Mouse (Mus musculus) lung, adult 2 months (tissue): ENCODE measurements around the gene Sult4a1. TPM values are rescaled to one million over a fixed set of nuclear protein-coding genes. Genes with fewer than 3 reads are reported as not detected.

Experiments used
- DNase-seq: peaks from one replicate; pipeline ENCODE4 v3.0.0; 2022
- H3K4me1 ChIP-seq: fragments of 200-500 bp; 2 replicates; pipeline ENCODE4 v1.6.1; 2011; ENCODE audit warnings: low read length; ENCODE audit not compliant: control insufficient read depth, insufficient read depth
- H3K4me3 ChIP-seq: fragments of 200-500 bp; replicated peaks from 2 replicates; pipeline ENCODE3; 2011; ENCODE audit warnings: low read depth, mild to moderate bottlenecking, control low read depth, low read length; ENCODE audit errors: extremely low read depth
- CTCF ChIP-seq: fragments of 200-500 bp; IDR thresholded peaks from 2 replicates; pipeline ENCODE4 v1.5.1; 2011; ENCODE audit warnings: mild to moderate bottlenecking, low read length, control low read depth; ENCODE audit not compliant: insufficient read depth
- POLR2A ChIP-seq: fragments of 200-500 bp; IDR thresholded peaks from 2 replicates; pipeline ENCODE4 v1.6.1; 2011; ENCODE audit warnings: low read depth, mild to moderate bottlenecking, control low read depth, low read length, borderline replicate concordance; ENCODE audit errors: extremely low read depth
- WGBS: fragments of 180-500 bp; shearing (Covaris S2); methylation state at CpG from one replicate; pipeline ENCODE4 v1.1.7; 2018; 5-methylcytosine and 5-hydroxymethylcytosine counted together
- polyA plus RNA-seq: library from polyadenylated mRNA; depleted of rRNA; stranded (reverse); fragments of >200 nt; gene quantifications from 2 replicates; pipeline ENCODE4 v1.2.3, GENCODE M21; 2012; rRNA removed

Sult4a1 gene
- polyA plus RNA-seq, 1 experiment: 0.69 TPM

GRCm38 (mm10) chr15:84056083-84056482 lies 49.5 kb downstream of the Sult4a1 start:
- Histone ChIP-seq H3K4me3 (no peak overlapping the region), H3K4me1 (no peaks in the 10 kb centered on the region)
- 66% methylated on average over 5 of the region's 5 CpGs for WGBS
- no peak for DNase-seq
- TF ChIP-seq CTCF (no peak), POLR2A (no peak)

DNA sequence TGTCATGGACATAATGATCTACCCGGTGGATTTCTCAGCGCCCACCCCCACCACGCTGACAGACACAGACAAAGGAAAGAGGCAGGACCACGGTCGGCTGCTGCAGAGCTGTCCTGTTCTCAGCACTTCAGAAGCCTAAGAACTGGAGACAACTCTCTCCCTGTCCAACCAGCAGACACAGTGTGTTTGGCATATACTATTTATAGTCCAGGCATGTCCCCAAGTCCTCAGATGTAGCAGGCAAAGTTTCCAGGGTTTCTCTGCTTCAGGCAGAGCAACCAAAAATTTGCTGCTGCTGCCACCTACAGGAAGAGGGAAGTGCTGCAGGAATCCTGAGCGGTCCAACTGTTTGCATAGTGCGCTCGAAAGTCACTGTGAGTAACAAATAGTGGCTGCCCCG lies 51.7 kb downstream of the Sult4a1 start:
- Histone ChIP-seq H3K4me1 (no peaks in the 10 kb centered on the region), H3K4me3 (no peak overlapping the region)
- peak; percentile 83 for TF ChIP-seq CTCF
- no peak for TF ChIP-seq POLR2A
- WGBS: 26% methylated on average over 9 of the region's 9 CpGs
- peak; percentile 61 for DNase-seq

DNA sequence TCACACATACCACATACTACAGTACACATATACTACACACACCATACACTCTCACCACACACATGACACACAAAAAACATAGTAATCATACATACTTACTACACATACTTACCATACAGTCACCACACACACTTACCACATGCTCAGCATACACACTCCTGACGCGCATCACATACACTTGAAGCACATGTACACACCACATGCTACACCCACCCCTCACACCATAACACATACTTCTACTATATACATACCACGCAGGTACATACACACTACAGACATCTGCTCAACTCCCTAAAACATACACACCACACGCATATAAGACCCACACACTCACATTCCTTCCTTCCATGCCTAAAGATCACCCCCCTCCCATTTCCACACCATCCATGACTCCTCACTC lies 52.3 kb downstream of the Sult4a1 start:
- WGBS: 93% methylated on average over 4 of the region's 4 CpGs
- H3K4me1 ChIP-seq: no peaks in the 10 kb centered on the region
- H3K4me3 ChIP-seq: no peak overlapping the region
- TF ChIP-seq CTCF: no peak
- TF ChIP-seq POLR2A: no peak
- no peak for DNase-seq

- 61% methylated on average over 9 of the region's 9 CpGs for WGBS
- no peak for DNase-seq
- Histone ChIP-seq H3K4me1 (no peaks in the 10 kb centered on the region), H3K4me3 (no peak overlapping the region)
- TF ChIP-seq POLR2A: no peak
- no peak for TF ChIP-seq CTCF
Observed at GRCm38 (mm10) chr15:84052390-84052789, 53.2 kb downstream of the Sult4a1 start.

GRCm38 (mm10) chr15:84049570-84049969 lies 56.0 kb downstream of the Sult4a1 start:
- no peak for DNase-seq
- 51% methylated on average over 7 of the region's 7 CpGs for WGBS
- Histone ChIP-seq H3K4me1 (no peaks in the 10 kb centered on the region), H3K4me3 (no peak overlapping the region)
- TF ChIP-seq POLR2A (no peak), CTCF (no peak)

DNA sequence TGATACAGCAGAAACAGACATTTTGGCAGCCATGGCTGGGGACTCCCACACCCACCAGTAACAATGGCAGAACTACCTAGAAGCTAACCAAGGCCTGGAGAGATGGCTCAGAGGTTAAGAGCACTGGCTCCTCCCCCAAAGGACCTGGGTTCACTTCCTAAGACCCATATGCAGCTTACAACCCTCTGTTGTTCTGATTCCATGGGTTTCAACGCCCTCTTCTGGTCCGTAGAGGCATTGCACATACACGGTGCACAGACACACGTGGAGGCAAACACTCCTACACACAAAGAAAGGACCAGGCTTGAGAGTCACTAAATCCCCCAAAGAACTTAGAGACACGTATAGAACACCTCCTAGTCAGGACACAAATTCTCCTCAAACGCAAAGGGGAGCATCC lies 60.0 kb downstream of the Sult4a1 start:
- TF ChIP-seq POLR2A (no peak), CTCF (no peak)
- H3K4me3 ChIP-seq: no peak overlapping the region
- no peak for DNase-seq
- WGBS: 88% methylated on average over 6 of the region's 6 CpGs
- H3K4me1 ChIP-seq: no peaks in the 10 kb centered on the region

GRCm38 (mm10) chr15:84037067-84037466 lies 68.5 kb downstream of the Sult4a1 start:
- no peaks in the 10 kb centered on the region for H3K4me1 ChIP-seq
- DNase-seq: no peak
- H3K4me3 ChIP-seq: no peak overlapping the region
- TF ChIP-seq POLR2A (no peak), CTCF (no peak)
- WGBS: 74% methylated on average over 5 of the region's 5 CpGs

Other genes with a start within 250 kb of the Sult4a1 start
- gene Efcab6, start 40.4 kb downstream of the Sult4a1 start, polyA plus RNA-seq: 1.6 and 2.2 TPM in 2 replicates
- 1.0 and 1.2 TPM in 2 replicates for gene Pnpla5, start 17.4 kb upstream of the Sult4a1 start, polyA plus RNA-seq
- gene Pnpla3, start 62.1 kb upstream of the Sult4a1 start, polyA plus RNA-seq: 31.9 and 33.9 TPM in 2 replicates
- 7.2 and 12.4 TPM in 2 replicates for gene Samm50, start 86.5 kb upstream of the Sult4a1 start, polyA plus RNA-seq
- gene Parvb, start 126.3 kb upstream of the Sult4a1 start, polyA plus RNA-seq: 39.3 and 47.5 TPM in 2 replicates
- 8.6 and 10.7 TPM in 2 replicates for gene Parvg, start 218.3 kb upstream of the Sult4a1 start, polyA plus RNA-seq